Mouse (Mus musculus) sigmoid colon, adult 10 weeks (tissue): Measurements from ENCODE around the gene Gm5565. TPM values are rescaled to one million over a fixed set of nuclear protein-coding genes. Genes with fewer than 3 reads are reported as not detected.

Experiments
- polyA plus RNA-seq: library from polyadenylated mRNA; stranded (reverse); fragments of 350-450 nt; fragmentation: Illumina TruSeq; extraction: RNeasy Lipid Tissue Mini Kit (QIAGEN cat#74804); gene quantifications from one replicate; pipeline ENCODE4 v1.2.3, GENCODE M21; 2014; ENCODE audit warnings: low read depth, low replicate concordance

Gene Gm5565
- polyA plus RNA-seq: not detected

GRCm38 (mm10) chr5:146160439-146160838 is at the start of gene Gm5565:
Gm5565 (minus strand) TSS chr5:146160539.

DNA sequence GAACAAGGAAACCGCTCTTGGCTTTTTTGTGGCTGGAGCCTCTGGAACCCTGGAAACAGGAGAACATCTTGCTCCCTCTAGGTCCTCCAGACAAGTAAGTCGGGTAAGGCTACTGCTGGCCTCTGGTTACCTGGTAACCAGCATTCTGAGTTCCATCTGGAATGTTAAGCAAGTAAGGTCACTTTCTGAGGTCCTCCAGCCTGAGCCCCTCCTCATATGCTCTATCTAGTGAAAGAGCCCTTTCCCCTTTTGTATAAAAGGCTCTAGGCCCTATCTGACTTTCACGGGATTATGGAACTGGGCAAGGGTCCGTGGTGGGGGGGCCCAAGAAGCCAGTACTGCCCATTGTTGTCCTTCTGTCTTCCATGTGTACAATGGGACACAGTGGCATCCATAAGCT is 24.9 kb upstream of the Gm5565 start, which contains the start of gene 1700001J03Rik:
Gene 1700001J03Rik, minus strand, starts transcription at position 101 of the 400 bp plus-strand sequence.

DNA sequence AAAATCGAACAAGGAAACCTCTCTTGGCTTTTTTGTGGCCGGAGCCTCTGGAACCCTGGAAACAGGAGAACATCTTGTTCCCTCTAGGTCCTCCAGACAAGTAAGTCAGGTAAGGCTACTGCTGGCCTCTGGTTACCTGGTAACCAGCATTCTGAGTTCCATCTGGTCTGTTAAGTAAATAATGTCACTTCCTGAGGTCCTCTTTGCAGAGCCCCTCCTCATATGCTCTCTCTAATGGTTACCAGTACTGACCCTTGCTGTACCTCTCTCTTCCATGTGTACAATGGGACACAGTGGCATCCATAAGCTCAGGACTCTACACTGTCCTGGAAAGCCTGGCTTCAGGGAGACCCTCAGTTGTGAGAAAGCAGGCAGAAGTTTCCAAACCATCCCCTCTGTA is 10.3 kb upstream of the Gm5565 start, which contains the start of gene Gm6309:
Gene Gm6309, minus strand, starts transcription at position 101 of the 400 bp plus-strand sequence.

Other genes with a start within 250 kb of the Gm5565 start
- not detected for gene Cyp3a25, start 150.9 kb downstream of the Gm5565 start, polyA plus RNA-seq
- not detected for gene Cyp3a59, start 81.3 kb downstream of the Gm5565 start, polyA plus RNA-seq
- gene Gm6309, start 10.2 kb upstream of the Gm5565 start, polyA plus RNA-seq: not detected
- not detected for gene 1700001J03Rik, start 24.8 kb upstream of the Gm5565 start, polyA plus RNA-seq
- 83.7 TPM for gene Rnf6, start 61.0 kb upstream of the Gm5565 start, polyA plus RNA-seq
- 124 TPM for gene Cdk8, start 70.7 kb upstream of the Gm5565 start, polyA plus RNA-seq
- gene Wasf3, start 224.4 kb upstream of the Gm5565 start, polyA plus RNA-seq: 5.1 TPM